Comparison of ENCODE assay signal across 23 mouse cellular contexts in the genomic region with DNA sequence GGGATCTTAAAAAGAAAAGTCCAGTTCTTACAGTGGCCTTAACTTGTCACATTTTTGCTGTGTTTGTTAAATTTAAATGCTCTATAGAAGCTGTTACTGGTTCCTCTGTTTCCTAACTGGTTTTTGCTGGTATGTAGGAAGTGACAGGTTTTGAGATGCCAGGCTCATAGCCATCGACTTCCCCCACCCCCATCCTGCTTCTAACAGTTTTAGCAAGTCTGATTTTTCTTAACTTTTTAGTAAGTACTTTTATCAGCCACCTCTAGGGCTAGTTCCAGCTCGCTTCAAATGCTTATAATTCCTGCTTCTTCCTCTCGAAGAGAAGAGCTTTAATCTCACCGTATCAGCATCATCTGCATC. TPM values are rescaled to one million over a fixed set of nuclear protein-coding genes. Genes with fewer than 3 reads are reported as not detected.
DNase-seq lines count a peak whose midpoint lies in the region; ATAC-seq lines count a peak whose summit lies in the region.
"Had no signal": no experiment of that assay in that cellular context is flagged by ENCODE, and none has a peak within 500 bp of the region (broad histone marks: within the 10 kb centered on the region; RNA-seq: fewer than 3 reads in every experiment).

No protein-coding gene starts in this region.

- DNase-seq in 416B (ENCODE audit: low read depth) = peak; percentile 14
- DNase-seq in CD4-positive helper T cell, adult 2 months (ENCODE audit: low read depth, low spot score) = peak; percentile 52
- no peak for DNase-seq in layer of hippocampus, postnatal 25 days (ENCODE audit: extremely low spot score in 1 of 2, low spot score in 1 of 2)
- no peak for DNase-seq in cerebellum, postnatal 14 days
- DNase-seq: adrenal gland, adult 2 months; adrenal gland, postnatal 14 days; cerebellum, adult 11 months; cerebellum, adult 2 months; cerebellum, adult 9-11 months; cerebellum, postnatal 36 days; forebrain, postnatal 0 days; gastrocnemius, postnatal 10 days; gastrocnemius, postnatal 36 days; heart, adult 11 months; kidney, adult 18-20 months; kidney, adult 9 months had no signal

- ATAC-seq in common myeloid progenitor, adult 5-6 weeks (replicated peaks; ENCODE audit: low read depth, poor library complexity, severe bottlenecking) = peak; percentile 48
- ATAC-seq in megakaryocyte progenitor cell, adult 5-6 weeks (replicated peaks; ENCODE audit: poor library complexity) = peak; percentile 45
- no peak for ATAC-seq in erythroblast, adult 5-6 weeks (replicated peaks; ENCODE audit: low FRiP score, poor library complexity, severe bottlenecking)
- ATAC-seq: forebrain, embryonic 13.5 days; forebrain, postnatal 0 days; hindbrain, embryonic 16.5 days; intestine, embryonic 16.5 days; Patski had no signal

RNA-seq across cellular contexts. Expression of gene Hlf, which starts 40.6 kb away (rescaled TPM):
- total RNA-seq in common myeloid progenitor, adult 5-6 weeks (2017) = 9.2 and 15.9 TPM in 2 replicates
- 17.7 and 20.0 TPM in 2 replicates for total RNA-seq in megakaryocyte progenitor cell, adult 5-6 weeks (2015)
- 2.5 and 13.2 TPM in 2 replicates for total RNA-seq in megakaryocyte progenitor cell, adult 5-6 weeks (2017)
- 6.5 and 7.3 TPM in 2 replicates for total RNA-seq in erythroblast, adult 5-6 weeks (2015; ENCODE audit: low replicate concordance)
- 2.4 and 2.9 TPM in 2 replicates for total RNA-seq in erythroblast, adult 5-6 weeks (2017; ENCODE audit: low replicate concordance)
- total RNA-seq in layer of hippocampus, postnatal 25 days (2021) = 10 to 100 TPM; 65.0 to 70.5 TPM

Comparison
In these comparisons a context has a peak if more than half of its experiments do, and no peak if none do; other contexts are left out.
1. DNase-seq: peak in 416B (single experiment) and CD4-positive helper T cell, adult 2 months (single experiment); none in layer of hippocampus, postnatal 25 days (0 of 2) and cerebellum, postnatal 14 days (0 of 2).